Mouse (Mus musculus): ENCODE data around the gene Olfr251.
"Not testable (repeated sequence)": the region's sequence is repeated elsewhere in the genome, so short reads cannot be mapped to it uniquely, and the experiment has no call there.

The Olfr251 gene

DNA sequence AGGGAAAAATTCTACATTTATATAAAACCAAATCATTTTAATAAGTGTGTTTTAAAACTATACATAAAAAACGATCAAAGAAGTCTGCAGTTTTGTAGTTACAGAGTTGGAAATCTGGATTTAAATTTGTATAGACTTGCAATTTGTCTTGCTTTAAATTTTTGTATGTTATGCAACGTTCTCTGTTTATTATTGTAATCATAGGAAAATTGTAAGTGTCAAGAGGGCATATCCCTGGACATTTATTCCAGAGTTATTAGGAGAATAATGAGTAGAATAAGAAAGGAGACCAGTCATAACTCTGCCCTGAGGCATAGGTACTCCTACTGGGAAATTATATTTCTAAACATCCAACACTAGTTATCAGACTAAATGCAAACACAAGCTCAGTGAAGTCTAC, at the start of gene Olfr251:
Gene Olfr251 (plus strand): TSS at position 301 of the 400 bp plus-strand sequence.
- DNase-seq (ENCODE audit: low spot score): no peak

- DNase-seq (ENCODE audit: low spot score): no peak
Observed at GRCm38 (mm10) chr9:38328760-38329159, 48.1 kb upstream of the Olfr251 start, which contains the start of gene Olfr25. Olfr25 (plus strand) TSS chr9:38329060.

GRCm38 (mm10) chr9:38348111-38348510, 28.8 kb upstream of the Olfr251 start, which contains the start of gene Olfr898:
Olfr898 (plus strand) TSS chr9:38348411.
- no peak for DNase-seq (ENCODE audit: low spot score)

- no peak for DNase-seq (ENCODE audit: low spot score)
Observed at GRCm38 (mm10) chr9:38366596-38366995, 10.3 kb upstream of the Olfr251 start, which contains the start of gene Olfr250. Olfr250 (plus strand) TSS chr9:38366896.

DNA sequence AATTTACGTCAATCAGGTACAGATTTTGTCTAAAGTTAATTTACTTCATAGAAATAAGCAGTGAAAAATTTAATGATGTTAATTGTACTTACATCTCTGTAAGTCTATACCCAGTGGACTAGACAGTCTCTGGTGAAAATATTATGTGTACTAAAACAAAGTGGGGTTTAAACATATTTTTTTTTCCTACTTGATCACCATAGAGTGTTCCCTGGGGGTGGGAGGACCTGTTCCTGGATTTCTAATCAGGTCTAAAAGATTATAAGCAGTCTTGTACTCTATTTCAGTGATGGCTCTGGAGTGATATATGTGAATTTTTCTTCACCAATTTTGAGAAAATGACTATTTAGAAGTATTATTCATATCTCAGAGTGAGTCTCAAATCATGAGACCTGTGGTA, 24.5 kb downstream of the Olfr251 start, which contains the start of gene Olfr147:
Gene Olfr147 (plus strand): TSS at position 301 of the 400 bp plus-strand sequence.
- DNase-seq (ENCODE audit: low spot score): no peak

DNA sequence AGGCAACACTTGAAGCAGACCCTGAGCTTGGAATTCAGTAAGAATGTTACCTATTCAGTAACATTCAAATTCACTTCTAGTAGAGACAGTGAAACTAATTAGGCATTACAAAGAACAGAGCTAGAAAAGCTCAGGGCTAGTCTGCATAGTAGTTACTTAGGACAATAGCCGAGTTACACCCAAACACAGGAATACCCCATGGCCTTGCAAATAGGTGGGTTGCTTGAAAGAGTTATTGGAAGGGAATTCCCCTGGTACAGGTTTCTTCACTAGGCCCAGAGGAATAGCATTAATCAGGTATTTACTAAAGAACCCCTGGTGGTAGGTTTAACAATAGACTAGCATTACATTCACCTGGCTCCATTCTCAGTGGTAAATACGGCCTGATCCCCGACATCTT, 30.6 kb downstream of the Olfr251 start:
- DNase-seq (ENCODE audit: low spot score): not testable (repeated sequence)

DNA sequence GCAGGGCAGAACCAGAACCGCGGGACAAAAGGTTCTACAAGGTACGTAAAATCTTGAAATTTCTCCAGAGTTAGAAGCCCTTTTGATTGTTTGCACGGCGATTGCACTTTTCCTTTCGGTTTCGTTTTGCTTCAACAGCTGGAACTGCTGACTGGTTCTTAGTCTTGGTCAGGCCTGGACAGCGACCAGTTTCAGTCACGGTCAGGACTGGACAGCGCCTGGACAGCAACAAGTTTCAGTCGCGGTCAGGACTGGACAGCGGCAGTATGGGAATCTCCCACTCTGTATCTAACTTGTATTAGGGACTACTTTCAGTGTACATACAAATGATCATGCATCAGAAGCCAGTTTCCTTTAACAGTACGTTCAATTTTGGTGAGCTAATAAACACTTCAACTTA, 36.6 kb downstream of the Olfr251 start:
- not testable (repeated sequence) for DNase-seq (ENCODE audit: low spot score)

GRCm38 (mm10) chr9:38423801-38424200, 46.9 kb downstream of the Olfr251 start:
- no peak for DNase-seq (ENCODE audit: low spot score)

- no peak for DNase-seq (ENCODE audit: low spot score)
Observed at GRCm38 (mm10) chr9:38427026-38427425, 50.1 kb downstream of the Olfr251 start.

DNA sequence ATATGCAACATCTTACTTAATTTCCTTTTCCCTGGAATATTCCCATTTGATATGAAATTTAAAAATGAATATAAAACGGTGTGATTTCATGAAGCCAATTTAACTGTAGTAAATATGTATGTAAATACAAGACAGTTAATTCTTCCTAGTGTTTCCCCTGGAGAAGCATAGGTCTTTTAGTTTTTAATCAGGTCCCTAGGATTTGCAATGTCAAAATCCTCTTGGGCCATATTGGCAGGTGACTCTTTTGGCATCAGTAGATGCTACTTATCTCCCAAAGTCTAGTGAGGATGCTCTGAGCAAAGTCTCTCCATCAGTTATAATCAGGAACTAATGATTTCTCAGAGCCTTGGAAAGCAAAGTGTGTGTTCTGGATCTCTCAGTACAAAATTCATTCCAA, 52.3 kb downstream of the Olfr251 start, which contains the start of gene Olfr901:
Gene Olfr901 (plus strand): TSS at position 301 of the 400 bp plus-strand sequence.
- DNase-seq (ENCODE audit: low spot score): no peak
